Mouse (Mus musculus): ENCODE measurements around the gene Rln3.

Gene Rln3

DNA sequence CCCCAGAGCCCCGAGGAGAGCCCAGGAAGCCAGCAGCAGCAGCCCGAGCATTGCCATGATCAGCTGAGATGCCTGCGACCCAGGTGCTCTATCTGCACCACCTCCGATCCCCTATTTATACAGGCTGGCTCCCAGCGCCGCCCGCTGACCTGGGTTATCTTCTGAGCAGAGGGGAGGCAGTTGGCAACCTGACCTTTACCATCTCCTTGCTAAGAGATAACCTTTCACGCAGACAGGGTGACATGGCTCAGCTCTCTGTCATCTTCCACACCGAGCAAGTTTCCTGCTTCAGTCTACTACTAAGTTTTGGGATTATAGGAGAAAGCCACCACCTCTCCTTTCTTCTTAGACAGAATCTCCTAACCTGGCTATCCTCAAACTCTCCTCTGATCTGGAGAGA lies at the start of gene Rln3:
Rln3 (minus strand) TSS at position 101 of the 400 bp plus-strand sequence.
- no peak for DNase-seq

DNA sequence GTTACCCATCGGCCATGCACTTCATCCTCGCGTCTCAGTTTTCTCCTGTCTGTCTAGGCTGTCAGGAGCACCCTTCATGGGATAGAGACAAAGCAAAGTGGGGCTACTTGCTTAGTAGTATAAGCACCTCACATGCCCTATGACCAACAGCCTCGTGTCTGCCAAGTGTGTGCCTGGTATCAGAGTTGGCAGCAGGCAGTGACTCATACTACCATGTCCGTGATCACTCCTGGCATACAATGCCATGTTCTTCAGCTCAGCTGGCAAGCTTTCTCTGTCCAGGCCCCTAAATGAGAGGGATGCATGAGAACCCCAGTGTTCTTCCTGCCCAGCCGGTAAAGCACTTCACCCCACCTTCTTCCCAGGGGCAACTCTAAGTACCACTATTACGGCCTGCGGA lies 45.8 kb upstream of the Rln3 start:
- DNase-seq = no peak

DNA sequence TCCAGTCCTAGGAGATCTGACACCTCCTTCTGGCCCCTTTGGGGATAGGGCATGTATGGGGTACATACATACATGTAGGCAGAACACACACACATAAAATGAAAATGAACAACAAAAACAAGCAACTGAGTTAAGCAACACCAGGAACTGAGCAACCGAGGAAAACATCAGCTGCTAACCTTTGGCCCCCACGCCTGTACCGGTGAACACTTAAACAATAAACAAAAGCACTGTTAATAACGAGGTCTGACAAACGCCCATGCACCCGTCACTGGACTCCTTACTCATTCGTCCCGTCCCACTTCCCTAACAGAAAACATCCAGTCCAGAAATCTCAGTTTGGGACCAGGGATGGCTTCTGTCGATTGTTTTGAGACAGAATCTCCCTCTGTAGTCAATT lies 44.5 kb upstream of the Rln3 start:
- no peak for DNase-seq

DNA sequence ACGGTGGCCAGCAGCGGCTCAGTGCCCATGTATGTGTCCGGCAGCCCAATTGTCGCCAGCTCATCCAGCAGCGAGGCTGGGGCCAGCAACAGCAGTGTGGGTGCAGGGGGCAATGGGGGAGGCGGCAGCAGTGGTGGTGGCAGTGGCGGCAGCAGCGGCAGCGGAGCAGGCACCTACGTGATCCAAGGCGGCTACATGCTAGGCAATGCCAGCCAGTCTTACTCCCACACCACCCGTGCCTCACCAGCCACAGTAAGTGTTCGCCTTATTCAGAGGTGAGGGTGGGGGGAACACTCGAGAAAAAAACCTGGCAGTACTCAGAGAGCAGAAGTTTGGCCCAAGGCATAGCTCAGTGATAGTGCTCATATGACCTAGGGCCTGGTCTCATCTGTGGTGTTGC lies 43.0 kb upstream of the Rln3 start:
- peak in 1 of 2 experiments; percentile 28 for DNase-seq

DNA sequence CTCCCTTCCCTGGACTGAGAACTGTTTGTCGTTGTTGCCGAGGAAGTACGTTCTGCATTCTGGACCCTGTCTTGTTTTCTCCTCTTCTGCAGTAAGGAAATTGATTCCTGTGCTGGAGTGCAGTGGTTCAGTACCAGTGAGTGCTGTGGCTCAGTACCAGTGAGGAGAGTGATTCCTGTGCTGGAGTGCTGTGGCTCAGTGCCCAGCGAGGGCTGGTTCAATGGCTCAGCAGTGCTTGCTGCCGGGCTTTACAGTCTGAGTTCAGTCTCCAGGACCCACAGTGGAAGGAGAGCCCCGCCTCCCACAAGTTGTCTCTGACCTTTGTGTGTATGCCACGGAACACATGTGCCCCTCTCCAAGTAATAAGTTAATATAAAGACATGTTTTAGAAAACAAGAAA lies 42.4 kb upstream of the Rln3 start:
- DNase-seq = peak; percentile 53 to 73

DNA sequence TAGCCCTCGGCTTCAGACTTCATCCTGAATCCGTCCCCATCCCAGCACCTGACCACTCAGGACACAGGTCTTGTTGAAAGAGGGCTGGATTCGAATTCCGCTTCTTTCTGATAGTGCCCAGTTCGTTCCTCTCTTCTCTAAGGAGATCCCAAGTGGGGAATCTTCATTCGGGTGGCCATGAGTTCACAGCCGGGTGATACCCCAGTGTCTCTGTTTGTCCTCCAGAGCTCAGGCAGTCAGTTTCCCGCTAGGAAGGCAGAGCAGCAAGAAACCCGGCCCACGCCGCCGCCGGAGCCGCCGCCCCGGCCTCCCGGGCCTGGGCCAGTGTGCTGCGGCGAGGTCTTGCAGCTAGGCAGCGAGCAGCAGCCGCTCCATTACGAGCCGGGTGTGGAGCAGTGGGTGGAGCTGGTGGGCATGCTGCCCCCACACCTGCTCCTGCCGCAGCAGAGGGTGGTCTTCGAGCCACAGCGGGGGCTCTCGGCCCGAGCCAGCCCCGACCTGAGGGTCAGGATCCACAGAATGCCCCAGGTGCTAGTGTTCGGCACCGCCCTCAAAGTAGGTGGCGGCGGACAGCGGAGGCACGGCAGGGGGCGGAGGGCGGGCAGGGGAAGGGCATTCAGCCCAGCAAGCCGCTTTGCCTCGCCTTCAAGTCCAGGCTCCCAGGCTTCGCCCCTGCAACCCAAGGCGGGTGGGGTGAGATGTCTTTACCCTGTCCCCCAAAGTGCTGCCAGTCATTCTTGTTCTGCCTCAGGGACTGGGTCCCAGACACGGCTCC lies 39.7 kb upstream of the Rln3 start:
- DNase-seq = peak; percentile 41 to 72

DNA sequence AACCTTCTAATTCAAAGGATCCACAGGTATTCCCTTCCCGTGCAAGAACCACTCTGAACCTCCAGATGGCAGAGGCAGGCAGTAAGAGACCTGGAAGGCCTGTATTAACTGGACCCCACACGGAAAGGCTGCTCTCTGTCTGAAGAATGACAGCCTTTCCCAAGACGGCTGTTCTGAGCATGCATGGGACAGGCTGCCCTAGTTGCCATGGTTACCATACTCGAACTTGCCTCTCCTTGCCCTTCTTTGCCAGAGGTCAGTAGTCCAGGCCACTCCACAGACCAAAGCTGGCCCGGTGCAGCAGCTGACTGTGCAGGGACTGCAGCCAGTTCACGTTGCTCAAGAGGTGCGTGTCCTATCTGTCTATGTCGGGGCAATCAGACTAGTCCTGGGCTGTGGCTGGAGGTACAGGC lies 39.0 kb upstream of the Rln3 start:
- DNase-seq = peak; percentile 75 to 95

DNA sequence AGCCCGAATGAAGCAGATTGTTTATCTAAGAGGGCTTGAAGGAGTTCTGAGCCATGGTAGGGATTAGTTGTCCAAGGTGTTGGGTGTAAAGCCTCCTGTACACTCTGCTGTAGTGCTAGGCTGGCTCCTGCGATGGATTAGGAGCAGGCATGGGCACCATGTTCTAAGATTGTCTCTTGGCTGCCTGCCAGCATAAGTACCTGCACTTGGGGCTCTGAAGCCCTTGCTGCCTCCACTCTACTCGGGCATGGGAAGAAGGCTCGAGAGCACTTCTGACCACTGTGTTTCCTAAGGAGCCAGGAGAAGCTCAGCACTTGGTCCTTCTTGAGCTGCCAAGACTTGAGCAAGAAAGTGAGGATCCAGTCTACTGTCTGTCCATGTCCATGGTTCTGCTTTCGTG lies 34.4 kb upstream of the Rln3 start:
- DNase-seq = no peak

DNA sequence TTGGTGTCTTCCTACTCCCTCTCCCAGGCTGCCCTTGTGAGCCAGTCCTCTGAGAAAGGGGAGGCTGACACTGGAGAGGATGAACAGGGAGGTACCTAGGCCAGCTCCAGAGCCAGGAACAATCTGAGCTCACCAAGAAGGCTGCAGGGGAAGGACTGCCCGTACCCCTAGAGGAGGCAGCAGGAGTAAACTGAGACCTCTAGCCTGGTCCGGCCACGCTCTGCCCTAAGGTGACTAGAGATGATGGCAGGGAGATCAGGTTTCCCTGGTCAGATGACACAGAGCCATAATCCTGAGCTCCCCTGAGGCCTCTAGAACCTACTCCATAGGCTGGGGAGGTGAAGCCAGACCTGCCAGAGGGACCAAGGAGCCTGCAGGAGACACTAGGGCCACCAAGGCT lies 32.0 kb upstream of the Rln3 start:
- peak in 1 of 2 experiments; percentile 13 for DNase-seq

DNA sequence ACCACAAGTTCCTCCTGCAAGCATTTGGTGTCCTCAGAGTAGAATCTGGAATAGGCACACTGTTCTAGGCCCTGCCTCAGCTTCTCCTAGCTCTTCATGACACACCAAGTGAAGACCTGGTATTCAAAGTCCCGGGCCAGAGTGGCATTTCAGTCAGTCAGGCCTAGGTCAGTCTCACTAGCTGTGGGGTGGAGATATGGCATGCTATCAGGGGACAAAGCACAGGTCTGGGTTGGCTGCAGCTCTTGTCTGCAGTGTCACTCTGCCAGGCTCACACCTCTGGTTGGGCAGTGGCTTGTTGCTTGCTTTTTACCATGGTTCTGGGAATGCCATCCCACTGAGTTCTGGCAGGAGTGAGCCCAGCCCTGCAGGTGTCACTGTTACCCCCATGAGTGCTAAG lies 31.6 kb upstream of the Rln3 start:
- peak in 1 of 2 experiments; percentile 24 for DNase-seq

DNA sequence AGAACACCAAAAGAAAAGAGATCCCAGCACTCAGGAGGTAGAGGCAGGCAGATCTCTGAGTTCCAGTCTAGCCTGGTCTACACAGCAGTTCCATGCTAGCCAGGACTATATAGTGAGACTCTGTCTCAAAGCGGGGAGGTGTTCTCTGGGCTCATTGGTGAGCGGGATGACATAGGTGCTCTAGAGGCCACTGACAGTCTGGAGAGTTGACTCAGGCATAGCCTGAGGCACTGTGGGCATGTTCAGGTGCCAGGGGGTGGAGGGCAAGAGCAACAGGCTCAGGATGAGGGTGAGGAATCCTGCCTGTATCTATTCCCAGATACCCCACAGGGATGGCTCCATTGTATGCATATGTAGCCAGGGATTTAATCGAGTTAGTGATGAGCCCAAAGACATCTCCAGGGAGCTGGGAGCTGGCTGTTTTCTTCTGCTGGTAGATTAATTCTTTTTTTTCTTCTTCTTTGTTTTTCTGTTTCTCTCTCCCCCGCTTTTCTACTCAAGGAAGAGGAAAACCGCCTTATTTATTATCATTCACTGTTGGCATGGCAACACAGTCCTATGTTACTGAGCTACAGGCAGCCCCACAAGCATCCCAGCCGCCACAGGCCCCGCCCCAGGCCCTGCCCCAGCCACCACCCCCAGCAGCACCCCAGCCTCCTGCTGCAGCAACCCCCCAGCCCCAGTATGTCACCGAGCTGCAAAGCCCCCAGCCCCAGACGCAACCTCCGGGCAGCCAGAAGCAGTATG lies 28.6 kb upstream of the Rln3 start:
- no peak for DNase-seq

DNA sequence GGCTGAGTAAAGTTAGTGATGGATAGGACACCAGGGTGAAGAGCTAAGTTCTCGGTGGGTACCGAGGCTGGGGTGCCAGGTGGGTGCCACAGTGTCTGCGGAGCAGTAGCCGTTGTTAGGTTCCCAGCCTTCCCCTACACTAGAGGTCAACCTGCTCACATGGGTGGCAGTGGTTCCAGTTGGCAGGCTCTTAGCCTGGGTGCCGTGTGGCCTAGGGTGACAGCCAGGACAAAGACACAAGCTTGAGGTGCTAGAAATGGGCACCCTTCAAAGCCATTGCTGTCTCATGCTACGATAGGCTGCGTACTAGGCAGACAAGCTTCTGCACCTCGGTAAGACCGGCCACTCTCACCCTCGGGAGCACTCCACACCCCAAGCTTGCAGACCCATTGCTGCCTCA lies 27.5 kb upstream of the Rln3 start:
- no peak for DNase-seq

DNA sequence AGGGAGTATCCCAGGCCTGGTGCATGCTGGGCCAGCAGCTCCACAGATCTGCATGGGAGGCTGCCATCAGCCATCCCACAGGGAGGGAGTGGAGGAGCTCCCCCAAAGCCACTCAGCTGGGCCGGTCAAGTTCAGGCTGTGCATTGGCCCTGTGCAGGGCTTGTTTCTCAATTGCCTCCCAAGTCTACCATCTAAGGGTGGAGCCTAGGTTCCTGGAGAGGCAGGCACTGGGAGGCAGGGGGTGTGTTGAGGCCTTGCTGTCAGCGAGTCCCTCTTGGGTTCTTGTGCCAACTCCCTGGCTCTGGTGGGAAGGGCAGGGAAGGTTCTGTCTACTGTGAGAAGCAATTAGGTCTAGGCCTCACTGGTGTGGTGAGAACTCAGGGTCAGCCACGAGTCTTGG lies 27.1 kb upstream of the Rln3 start:
- DNase-seq = no peak

DNA sequence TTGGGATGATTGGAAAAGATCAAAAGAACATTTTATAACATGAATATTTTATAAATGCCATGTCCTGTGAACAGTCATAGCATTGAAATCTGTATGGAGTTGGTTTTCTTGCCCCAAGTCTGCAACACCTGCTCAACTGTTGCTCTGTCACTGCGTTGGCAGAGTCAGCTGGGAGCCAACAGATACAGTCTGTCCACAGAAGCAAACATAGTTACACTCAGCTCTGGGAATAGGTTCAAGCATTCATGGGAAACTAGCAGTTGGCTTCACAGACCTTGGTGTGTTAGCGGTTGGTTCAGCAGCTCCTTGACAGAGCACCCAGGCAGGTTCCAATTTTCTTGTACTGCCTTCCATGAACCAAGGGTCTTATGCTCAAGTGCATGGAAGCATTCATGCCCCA lies 25.9 kb upstream of the Rln3 start:
- no peak for DNase-seq

DNA sequence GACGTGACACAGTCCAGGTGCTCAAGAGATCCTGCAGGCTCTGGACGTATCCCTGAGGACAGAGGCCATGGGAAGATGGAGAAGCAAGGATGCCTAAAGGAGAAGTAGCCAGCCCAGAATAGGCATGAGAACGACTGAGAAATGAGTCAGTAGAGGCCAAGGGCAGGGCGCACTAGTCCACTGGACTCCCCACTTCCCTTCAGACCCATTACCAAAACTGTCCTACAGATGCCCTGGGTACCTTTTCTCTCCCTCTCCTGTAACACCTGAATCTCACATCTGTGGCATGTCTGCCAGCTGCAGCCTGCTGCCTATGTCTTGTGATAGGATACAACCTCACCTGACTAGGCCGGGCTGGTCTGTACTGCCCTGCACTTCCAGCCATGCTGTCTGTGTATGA lies 25.4 kb upstream of the Rln3 start:
- no peak for DNase-seq

DNA sequence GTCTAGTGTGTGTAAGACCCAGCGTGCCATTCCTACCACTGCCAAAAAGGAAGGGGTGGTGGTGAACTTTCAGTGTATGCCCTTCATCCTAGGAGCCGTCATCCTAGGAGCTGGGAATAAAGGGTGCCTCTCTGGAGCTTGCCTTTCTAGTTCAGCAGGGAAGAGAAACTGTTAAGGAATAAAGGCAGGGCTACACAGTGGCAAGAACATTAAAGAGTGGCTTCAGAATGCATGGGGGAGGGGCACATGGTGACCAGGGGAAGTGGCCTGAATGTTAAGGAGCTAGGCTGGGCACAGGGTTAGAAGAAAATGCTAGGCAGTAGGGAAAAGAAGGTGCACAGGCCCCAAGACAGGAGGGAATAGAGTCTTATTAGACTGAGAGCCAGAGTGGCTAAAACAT lies 24.9 kb upstream of the Rln3 start:
- DNase-seq = no peak

DNA sequence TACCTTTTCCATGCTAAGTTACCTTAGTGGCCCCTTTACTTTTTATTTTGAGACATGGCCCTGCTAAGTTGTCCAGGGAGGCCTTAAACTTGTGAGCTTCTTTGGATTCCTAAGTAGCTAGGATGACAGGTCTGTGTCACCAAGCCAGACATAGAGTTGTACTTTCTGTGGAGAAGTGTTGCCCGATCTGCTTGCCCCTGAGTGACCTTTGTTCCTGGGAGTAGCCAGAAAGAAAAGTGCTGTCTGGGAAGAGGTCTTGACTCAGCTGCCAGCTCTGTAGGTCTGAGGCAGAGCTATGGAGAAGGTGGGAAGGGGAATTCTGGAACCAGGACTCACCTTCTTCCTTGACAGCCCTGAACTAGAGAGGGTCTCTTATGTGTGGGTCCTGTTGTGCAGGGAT lies 24.4 kb upstream of the Rln3 start:
- peak; percentile 40 to 65 for DNase-seq

DNA sequence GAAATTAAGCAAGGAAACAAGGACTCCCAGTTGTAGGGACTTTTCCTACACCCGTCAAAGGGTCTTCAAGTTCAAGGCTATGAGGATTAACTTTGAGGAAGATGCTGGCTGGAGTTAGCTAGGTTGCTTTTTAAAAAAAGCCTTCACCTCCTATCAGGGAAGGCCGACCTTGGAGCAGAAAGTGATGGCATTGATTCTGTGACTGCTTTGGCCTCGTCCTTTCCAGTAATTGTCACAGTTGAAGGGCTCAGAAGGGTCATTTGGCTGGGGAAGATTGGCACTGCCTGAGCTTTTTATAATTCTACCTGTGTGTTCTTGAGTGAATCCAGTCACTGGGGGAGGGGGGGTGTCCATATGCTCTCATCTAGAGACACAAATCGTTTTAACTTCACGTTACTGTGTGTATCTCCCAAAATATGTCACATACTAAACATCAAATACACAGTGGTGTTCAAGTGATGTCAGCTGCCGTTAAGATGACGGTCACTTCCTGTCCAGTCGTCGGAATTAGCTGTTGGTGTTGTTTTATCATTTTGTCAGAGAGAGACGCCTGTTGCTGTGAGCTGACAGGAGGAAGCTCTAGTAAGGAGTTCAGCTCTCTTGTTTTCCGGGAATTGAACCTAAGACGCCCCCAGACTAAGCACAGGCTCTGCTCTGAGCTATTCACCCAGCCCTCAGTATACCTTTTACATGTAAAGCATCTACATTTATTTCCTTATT lies 23.7 kb upstream of the Rln3 start:
- no peak for DNase-seq

DNA sequence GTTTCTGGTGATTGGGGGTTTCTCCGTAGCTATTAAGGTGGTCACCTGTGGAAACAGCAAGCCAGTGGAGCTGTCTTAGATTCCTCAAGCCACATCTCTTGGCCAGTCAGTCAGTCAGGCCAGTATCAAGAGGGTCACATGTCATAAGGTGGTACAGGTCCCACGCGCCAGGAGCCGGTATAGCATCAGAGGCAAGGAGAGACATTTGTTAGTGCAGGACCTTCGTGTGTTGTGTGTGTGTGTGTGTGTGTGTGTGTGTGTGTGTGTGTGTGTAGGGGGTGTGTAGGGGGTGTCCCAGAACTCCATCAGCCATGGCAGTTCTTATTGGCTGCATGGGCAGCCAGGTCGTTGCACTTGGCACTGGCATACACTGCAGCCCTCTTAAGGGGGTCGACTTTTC lies 23.1 kb upstream of the Rln3 start:
- DNase-seq = no peak

DNA sequence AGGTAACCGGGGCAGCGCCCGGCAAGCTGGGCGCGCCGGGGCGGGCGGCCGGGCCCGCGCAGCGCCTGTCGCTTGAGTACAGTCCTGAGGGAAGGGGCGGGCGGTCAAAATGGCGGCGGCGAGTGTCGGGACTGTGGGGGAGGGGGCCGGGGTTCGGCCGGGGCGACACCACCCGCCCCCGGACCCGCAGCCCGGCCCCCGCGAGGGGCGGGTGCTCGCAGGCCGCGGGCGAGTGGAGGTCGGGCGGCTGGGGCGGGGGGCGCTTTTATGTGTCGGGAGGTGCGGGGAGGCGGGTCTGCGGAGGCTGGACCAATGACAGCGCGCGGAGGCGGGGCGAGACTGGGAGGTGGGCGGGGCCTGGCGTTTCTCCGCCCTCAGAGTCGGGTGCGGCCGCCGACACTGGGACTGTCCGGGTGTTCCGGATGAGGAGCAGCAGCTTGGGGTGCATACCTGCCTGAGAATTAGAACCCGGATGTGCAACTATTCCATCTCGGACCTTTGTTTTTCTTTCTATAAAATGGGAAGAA lies 22.3 kb upstream of the Rln3 start:
- DNase-seq = peak; percentile 97 to 98

DNA sequence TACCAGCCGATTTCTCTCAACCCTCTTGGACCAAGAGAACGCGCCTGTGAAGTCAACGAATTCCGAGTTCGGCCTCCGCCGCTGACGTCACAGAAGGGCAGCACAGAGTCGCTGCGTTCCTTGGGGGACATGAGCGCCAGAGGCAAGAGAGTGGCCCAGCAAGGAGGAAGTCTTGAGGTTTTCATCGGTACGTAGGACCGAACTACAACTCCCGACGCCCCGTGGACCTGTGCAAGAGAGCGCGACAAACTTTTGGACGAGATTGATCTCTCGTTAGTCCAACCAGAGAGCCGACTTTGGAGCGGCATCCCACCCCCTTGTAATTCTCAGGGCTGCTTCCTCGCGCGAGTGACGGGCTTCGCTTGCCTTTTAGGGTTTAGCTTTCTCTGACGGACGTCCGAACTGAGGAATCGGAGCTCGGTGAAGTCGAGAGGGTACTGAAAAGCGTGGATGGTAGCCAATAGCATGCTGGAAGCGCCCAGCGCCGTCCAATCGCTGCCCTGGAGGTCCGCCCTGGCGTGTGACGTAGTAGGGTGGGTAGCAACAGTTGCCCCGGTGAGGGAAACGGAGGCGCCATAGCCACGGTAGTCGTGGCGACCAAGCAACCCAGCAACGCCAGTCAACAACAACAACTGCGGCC lies 21.6 kb upstream of the Rln3 start, which contains the start of gene Rfx1:
Rfx1 (plus strand) TSS at position 544 of the 640 bp plus-strand sequence.
- peak; percentile 100 for DNase-seq

DNA sequence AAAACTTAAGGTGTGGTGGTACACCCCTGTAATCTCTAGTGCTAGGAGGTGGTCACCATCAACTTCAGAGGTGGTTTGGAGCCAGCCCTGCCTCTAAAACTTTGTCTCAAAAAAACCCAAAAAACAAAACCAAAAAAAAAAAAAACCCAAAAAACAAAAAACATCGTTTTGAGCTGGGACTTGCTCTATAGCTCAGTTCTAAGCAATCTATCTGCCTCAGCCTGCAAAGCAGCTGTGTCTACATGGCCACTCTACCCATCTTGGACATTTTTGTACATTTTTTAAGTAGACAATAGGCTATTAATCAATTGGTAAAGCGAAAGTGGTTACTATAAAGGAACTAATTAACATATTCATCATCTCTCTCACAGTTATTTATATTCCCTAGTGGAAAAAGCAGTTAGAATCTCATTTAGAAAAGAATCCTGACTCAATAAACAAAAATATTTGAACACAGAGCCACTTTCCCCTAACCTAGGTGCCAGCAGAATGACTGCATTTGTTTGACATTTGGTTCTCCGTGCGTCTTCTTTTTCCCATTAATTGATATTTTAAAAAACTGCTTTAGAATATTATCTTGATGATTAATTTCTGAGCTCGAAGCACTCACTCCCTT lies 20.8 kb upstream of the Rln3 start:
- DNase-seq = no peak
